Mouse (Mus musculus): Measurements from ENCODE around the gene Izumo4.

Izumo4 gene

DNA sequence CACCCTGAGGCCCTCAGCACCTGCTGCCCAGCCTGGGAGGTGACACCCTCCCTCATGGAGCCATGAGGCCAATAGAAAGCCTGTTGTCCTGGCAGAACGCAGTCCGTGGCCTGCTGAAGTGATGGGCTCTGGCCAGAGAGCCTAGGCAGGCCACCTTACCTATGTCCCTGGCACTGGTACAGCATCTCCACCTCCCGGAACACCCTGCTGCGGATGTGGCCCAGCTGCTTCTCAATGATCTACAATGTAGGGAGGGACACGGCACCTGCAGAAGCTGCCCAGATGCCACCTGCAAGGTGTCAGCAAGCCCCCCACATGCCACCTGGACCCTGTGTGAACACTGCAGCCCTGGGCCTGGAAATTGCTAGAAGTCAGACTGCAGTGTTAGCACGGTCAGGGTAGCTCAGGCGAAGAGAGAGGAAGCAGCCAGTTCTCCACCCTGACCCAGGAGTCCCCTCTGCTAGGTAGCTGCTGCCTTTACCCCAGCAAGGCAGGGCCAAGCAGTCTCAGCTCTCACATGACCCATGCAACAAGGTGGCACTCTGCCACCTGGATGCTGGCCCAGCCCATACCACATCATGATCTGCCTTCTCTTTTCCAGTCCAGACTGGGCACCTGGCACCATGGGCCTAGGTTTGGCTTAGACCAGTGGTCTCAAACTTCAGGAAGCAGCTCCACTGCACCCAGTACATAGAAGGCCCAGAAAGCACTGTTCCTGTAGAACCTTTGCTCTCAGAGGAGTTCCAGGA lies 32.1 kb upstream of the Izumo4 start:
- no peak for DNase-seq (ENCODE audit: low spot score)

GRCm38 (mm10) chr10:80670531-80670930 lies 31.5 kb upstream of the Izumo4 start:
- DNase-seq (ENCODE audit: low spot score) = no peak

DNA sequence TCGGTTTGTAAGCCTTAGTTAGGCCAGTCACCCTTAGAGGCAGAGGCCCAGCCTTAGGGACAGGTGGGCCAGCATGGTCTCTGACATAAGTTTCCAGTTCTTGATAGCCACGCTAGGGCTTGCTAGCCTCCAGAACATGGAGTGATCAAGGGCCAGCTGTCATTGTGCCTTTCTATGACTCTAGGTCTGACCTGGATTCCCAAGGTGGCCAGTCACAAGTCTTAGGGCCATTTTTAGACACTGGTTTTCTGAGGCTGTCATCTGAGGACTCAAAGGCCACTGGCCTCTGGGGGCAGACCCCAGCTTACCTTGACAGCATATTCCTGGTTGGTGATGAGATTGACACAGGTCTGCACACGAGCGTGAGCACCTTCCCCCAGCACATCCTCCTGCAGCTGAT lies 30.7 kb upstream of the Izumo4 start:
- DNase-seq (ENCODE audit: low spot score) = no peak

- DNase-seq (ENCODE audit: low spot score) = no peak
Observed at GRCm38 (mm10) chr10:80671936-80672690, 29.9 kb upstream of the Izumo4 start.

DNA sequence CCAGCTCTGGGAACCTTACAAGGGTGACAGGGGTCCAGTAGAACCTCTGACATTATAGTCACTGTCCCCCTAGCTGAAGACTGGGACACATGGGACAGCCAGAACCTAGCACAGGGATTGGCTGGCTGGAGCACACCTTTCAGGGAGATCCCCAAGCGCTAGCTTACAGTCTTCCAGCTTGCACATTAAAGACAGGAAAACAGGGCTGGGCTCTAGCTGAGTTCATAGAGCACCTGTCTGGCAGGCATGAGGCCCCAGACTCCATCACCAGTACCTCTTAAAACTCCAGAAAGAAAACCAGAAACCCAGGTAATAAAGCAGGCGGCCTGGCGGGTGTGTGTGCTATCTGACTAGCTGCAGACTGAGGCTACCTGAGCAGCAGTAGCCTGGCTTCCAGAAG lies 28.3 kb upstream of the Izumo4 start:
- no peak for DNase-seq (ENCODE audit: low spot score)

- DNase-seq (ENCODE audit: low spot score) = no peak
Observed at GRCm38 (mm10) chr10:80674161-80674711, 27.7 kb upstream of the Izumo4 start.

DNA sequence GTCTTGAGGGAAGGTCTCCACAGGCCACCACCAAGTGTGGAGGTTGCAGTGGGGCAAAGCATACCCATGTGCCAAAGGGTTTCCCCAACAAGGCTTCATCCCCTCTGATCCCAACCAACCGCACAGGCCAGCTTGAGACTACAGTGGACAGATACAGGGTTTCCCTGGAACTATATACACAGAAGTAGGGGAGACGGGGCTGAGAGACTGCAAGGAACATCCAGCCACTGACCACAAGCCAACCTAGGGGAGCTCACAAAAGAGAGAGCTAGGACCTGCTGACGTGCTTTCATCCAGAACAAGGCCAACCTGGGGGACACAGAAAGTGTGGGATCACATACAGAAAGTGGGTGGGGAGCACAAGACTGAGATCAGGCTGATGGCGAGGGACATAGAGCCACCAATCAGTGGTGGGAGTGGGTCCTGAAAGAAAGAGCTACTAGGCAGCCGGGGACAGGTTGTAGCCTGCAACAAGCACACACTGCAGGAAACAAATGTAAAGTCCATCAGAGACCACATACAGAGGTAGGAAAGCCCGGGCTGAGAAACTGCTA lies 27.1 kb upstream of the Izumo4 start:
- no peak for DNase-seq (ENCODE audit: low spot score)

- DNase-seq (ENCODE audit: low spot score) = no peak
Observed at GRCm38 (mm10) chr10:80675405-80676197, 26.4 kb upstream of the Izumo4 start.

GRCm38 (mm10) chr10:80676198-80676928 lies 25.6 kb upstream of the Izumo4 start:
- DNase-seq (ENCODE audit: low spot score) = peak; percentile 99

- peak; percentile 68 for DNase-seq (ENCODE audit: low spot score)
Observed at GRCm38 (mm10) chr10:80677128-80677875, 24.7 kb upstream of the Izumo4 start.

DNA sequence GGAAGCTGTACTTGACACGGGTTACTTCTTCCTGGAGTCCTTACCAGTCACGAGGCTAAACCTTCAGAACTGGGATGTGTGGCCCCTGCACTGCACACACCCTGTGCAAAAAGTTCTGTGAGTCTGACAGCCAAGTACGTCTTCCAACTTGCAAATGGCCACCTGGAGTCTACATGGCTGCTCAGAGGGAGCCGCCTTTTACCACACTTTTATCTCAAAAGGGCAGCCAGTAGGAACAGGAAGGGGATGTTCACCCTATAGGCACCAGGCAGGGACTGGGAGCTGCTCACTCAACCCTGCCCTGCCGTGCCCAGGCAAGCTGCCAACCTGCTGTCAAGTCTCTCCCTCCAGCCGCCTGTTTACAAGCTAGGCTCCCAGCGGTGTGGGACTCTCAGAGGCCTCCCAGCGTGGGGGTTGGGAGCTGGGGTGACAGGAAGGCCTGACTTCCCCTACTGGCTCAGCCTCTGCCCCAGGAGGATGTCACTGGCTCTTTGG lies 24.0 kb upstream of the Izumo4 start, which contains the start of gene Mknk2:
Mknk2 (minus strand) TSS at position 171 of the 495 bp plus-strand sequence.
- peak; percentile 84 for DNase-seq (ENCODE audit: low spot score)

- DNase-seq (ENCODE audit: low spot score) = no peak
Observed at GRCm38 (mm10) chr10:80678601-80679377, 23.2 kb upstream of the Izumo4 start.

DNA sequence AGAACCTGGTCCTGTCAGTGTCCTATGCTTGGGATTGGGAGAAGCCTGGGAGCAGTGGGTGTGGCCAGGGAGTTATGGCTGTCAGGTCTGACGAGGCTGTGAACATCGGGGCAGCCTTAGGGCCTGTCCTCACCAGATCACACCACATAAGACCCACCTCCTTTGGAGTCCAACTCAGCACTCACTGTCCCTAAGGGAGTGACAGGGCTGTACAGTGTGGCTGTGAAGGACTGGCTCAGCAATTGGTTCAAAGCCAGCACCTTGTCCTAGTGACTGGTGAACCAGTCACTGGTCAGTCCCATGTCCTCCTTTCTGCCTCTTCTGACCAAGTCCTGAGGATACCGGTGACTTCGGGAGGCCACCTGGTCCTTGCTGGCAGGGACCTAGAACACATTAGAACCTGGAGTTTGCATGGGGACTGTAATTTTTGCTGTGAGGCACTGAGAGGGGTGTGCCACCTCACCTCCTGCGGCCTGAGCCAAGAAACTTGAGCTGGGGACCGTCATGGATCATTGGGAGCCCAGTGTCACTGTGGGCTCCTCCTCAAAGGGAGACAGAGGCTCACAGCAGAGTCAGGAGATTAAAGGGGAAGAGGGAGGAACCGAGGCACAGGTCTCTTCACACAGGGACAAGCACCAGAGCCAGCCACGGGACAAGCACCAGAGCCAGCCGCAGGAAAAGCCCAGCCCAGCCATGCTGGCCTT lies 22.3 kb upstream of the Izumo4 start:
- no peak for DNase-seq (ENCODE audit: low spot score)

DNA sequence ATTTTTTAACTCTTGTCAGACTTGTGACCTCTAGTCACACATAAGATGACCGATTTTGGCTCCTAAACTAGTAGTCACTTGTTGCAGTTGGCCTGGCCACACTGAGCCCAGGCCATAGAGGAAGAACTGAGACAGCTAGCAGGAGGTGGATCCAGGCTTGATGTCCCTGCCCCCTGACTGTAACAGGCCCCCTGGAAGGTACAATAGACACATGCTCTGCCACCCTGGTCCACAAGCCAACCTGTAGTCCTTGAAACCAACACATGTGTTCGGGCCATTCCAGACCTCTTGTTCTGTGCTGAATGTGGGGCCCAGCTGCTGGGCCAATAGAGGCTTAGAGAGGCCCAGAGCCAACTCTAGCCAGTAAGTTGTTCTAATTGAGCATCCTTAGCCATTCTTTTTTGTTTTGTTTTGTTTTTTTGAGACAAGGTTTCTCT lies 21.7 kb upstream of the Izumo4 start:
- no peak for DNase-seq (ENCODE audit: low spot score)

- no peak for DNase-seq (ENCODE audit: low spot score)
Observed at GRCm38 (mm10) chr10:80682003-80682402, 20.0 kb upstream of the Izumo4 start.

DNA sequence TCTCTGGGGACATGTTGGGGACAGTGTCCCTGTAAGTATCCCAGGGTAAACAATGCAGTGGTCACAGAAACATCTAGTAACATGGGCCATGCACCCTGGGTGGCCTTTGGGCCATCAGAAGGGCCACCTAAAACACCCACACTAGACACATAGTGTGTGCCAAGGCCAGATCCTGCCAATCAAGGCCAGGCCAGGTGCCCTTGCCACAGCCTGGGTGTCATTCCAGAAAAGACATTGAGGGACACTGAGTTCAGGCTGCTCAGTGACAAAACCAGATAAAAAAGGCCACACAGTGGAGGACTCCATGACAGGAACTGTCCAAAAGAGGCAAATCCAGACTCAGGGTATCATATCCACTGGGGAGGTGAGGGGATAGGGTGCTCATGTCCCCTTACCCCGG lies 18.3 kb upstream of the Izumo4 start:
- no peak for DNase-seq (ENCODE audit: low spot score)

GRCm38 (mm10) chr10:80684214-80684613 lies 17.8 kb upstream of the Izumo4 start:
- DNase-seq (ENCODE audit: low spot score) = peak; percentile 79

DNA sequence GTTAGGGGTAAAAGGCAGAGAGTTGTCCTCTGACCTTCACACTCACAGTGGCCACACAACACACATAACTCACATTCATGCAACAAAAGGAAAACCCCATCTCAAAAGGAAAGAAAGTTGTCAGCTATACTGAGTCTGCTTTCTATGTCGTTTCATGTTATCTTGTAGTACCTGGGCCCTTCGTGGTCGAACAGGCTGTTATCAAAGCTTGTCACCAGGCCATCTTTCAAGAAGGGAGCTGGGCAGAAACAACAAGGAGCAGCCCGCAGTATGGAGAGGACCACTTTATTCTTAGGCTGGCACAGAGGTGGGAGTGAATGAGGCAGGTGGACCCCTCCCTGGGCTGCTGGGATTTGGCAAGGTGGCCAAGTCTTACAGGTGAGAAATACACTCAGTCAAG lies 17.0 kb upstream of the Izumo4 start:
- DNase-seq (ENCODE audit: low spot score) = peak; percentile 82

DNA sequence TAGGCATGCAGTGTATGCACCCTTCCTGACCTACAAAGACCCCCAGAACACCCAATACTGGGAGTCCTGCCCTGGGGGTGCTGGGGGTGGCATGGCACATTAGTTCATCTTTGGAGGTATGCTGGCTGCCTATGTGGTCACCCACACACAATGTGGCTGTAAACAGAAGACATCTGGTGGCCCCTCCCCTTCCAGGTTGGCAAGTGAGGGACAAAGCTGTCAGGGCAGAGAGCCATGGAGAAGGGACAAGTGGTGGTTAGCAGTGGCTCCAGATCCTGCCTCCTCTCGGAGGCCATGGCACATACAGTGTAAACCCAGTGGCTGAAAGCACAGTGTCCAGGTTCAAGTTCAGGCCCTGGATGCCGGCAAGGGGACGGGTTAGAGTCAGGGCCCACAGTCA lies 15.4 kb upstream of the Izumo4 start:
- no peak for DNase-seq (ENCODE audit: low spot score)

Measured in c-Kit-positive CD71-positive TER-119-positive erythroid progenitor cells, embryonic 14.5 days (primary cell).